24 mouse cellular contexts compared by ENCODE assay signal in the genomic region with DNA sequence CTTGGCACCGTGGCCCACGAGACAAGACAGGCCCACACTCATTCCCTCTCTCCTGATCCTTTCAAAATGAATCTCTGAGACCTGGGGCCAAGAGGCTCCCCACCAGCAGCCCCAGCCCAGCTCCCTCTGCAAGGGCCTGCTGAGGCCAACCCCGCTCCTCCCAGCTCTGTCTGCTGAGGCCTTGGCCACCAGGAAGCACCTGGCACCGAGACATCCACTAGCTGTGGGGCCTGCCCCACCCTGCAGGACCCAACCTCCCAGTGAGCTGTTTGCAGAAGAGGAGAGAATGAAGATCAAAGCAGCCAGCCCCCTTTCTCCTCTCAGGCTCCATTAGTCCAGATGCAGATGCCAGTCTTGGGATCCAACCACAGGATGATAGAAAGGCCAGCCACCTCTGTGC.
DNase-seq lines count a peak whose midpoint lies in the region; ATAC-seq and TF ChIP-seq lines count a peak whose summit lies in the region.
"Had no signal": no experiment of that assay in that cellular context is flagged by ENCODE, and none has a peak within 500 bp of the region (broad histone marks: within the 10 kb centered on the region; RNA-seq: fewer than 3 reads in every experiment).

No protein-coding gene starts in this region.

- no peak overlapping the region for H3K9ac ChIP-seq in intestine, embryonic 15.5 days
- no peak overlapping the region for H3K9ac ChIP-seq in intestine, postnatal 0 days (ENCODE audit: low read depth, low read length)
- H3K9ac ChIP-seq: embryonic facial prominence, embryonic 15.5 days; hindbrain, embryonic 13.5 days had no signal

- no peak overlapping the region for H3K4me3 ChIP-seq in intestine, embryonic 15.5 days (replicated peaks)
- no peak overlapping the region for H3K4me3 ChIP-seq in intestine, postnatal 0 days (ENCODE audit: low read depth, low read length)
- no peak overlapping the region for H3K4me3 ChIP-seq in left cerebral cortex, adult 2 months
- H3K4me3 ChIP-seq: embryonic facial prominence, embryonic 15.5 days; erythroblast, embryonic 14.5 days; forebrain, embryonic 10.5 days; heart, embryonic 10.5 days; hindbrain, embryonic 13.5 days had no signal

- H3K27ac ChIP-seq in intestine, embryonic 15.5 days = no peak overlapping the region
- H3K27ac ChIP-seq in intestine, postnatal 0 days (ENCODE audit: low read depth, low read length) = peak overlapping the region; percentile 50; the same call in 1 of the 2 replicates
- H3K27ac ChIP-seq in left cerebral cortex, adult 2 months = no peak overlapping the region
- H3K27ac ChIP-seq: embryonic facial prominence, embryonic 15.5 days; forebrain, embryonic 10.5 days; heart, embryonic 10.5 days; hindbrain, embryonic 13.5 days had no signal

- intact Hi-C loops in left cerebral cortex, adult 2 months (cut with DNase I) = no loop called here

- H3K9me3 ChIP-seq in intestine, embryonic 15.5 days = no peaks in the 10 kb centered on the region
- H3K9me3 ChIP-seq in intestine, postnatal 0 days (ENCODE audit: control insufficient read depth) = no peaks in the 10 kb centered on the region
- H3K9me3 ChIP-seq: embryonic facial prominence, embryonic 15.5 days; forebrain, embryonic 10.5 days; heart, embryonic 10.5 days; hindbrain, embryonic 13.5 days had no signal

- H3K36me3 ChIP-seq in intestine, embryonic 15.5 days = no peaks in the 10 kb centered on the region
- no peaks in the 10 kb centered on the region for H3K36me3 ChIP-seq in intestine, postnatal 0 days (ENCODE audit: control insufficient read depth, insufficient read depth)
- H3K36me3 ChIP-seq: embryonic facial prominence, embryonic 15.5 days; forebrain, embryonic 10.5 days; heart, embryonic 10.5 days; hindbrain, embryonic 13.5 days had no signal

- no peak for TF ChIP-seq CTCF in intestine, postnatal 0 days (IDR thresholded peaks at IDR 0.05; ENCODE audit: low read depth)
- no peak for TF ChIP-seq CTCF in left cerebral cortex, adult 2 months (IDR thresholded peaks at IDR 0.05)

- WGBS in intestine, embryonic 15.5 days = 65% methylated on average over 4 of the region's 4 CpGs
- 48% methylated on average over 4 of the region's 4 CpGs for WGBS in intestine, postnatal 0 days

- ATAC-seq in intestine, embryonic 15.5 days = peak; percentile 71
- peak; percentile 64 for ATAC-seq in intestine, postnatal 0 days
- ATAC-seq: activated CD4-positive, CD25-positive, alpha-beta regulatory T cell, adult 4 months; forebrain, embryonic 14.5 days; Patski had no signal

- H3K27me3 ChIP-seq in intestine, embryonic 15.5 days (replicated peaks) = no peaks in the 10 kb centered on the region
- H3K27me3 ChIP-seq in intestine, postnatal 0 days (replicated peaks; ENCODE audit: control insufficient read depth, insufficient read depth, low read length) = no peaks in the 10 kb centered on the region
- H3K27me3 ChIP-seq: CH12.LX; embryonic facial prominence, embryonic 15.5 days; hindbrain, embryonic 13.5 days had no signal

- H3K4me2 ChIP-seq in intestine, embryonic 15.5 days (replicated peaks) = no peak overlapping the region
- H3K4me2 ChIP-seq in intestine, postnatal 0 days (replicated peaks; ENCODE audit: low read depth) = no peak overlapping the region
- H3K4me2 ChIP-seq: embryonic facial prominence, embryonic 15.5 days; hindbrain, embryonic 13.5 days had no signal

- DNase-seq in thymus, postnatal 0 days (ENCODE audit: low spot score) = peak; percentile 71
- peak; percentile 52 to 78 for DNase-seq in thymus, postnatal 36 days
- no peak for DNase-seq in right cerebral cortex, adult 2 months (ENCODE audit: low spot score in 2 of 2)
- DNase-seq in retina, postnatal 1 day = no peak
- no peak for DNase-seq in left cerebral cortex, adult 2 months (ENCODE audit: extremely low spot score in 1 of 2, low spot score in 2 of 2)
- DNase-seq: adrenal gland, adult 8-10 months; adrenal gland, postnatal 36 days; cerebellum, adult 2 months; cerebellum, postnatal 10 days; embryo, embryonic 11 days; gastrocnemius, postnatal 36 days; heart, adult 11 months; heart, postnatal 14 days had no signal

- H3K4me1 ChIP-seq in intestine, embryonic 15.5 days (replicated peaks) = peaks cover 18% of the 10 kb centered on the region
- peaks cover 10% of the 10 kb centered on the region; the same call in 1 of the 2 replicates for H3K4me1 ChIP-seq in intestine, postnatal 0 days (replicated peaks; ENCODE audit: control insufficient read depth, insufficient read depth, low read length)

Comparison
In these comparisons a context has a peak if more than half of its experiments do, and no peak if none do; other contexts are left out.
1. DNase-seq: peak in thymus, postnatal 0 days (single experiment) and thymus, postnatal 36 days (2 of 2); none in right cerebral cortex, adult 2 months (0 of 2), retina, postnatal 1 day (single experiment) and left cerebral cortex, adult 2 months (0 of 2).